Mouse (Mus musculus): ENCODE measurements around the gene Ubfd1. TPM values are rescaled to one million over a fixed set of nuclear protein-coding genes. Genes with fewer than 3 reads are reported as not detected.
A peak's percentile ranks its signal among the peaks of the same experiment; 100 is the strongest.

Ubfd1 gene
- polyA plus RNA-seq, 1 experiment = 21.1 TPM

- no peak overlapping the region for H3K4me3 ChIP-seq (replicated peaks; ENCODE audit: extremely low read depth, low read depth, low read length)
- H3K4me1 ChIP-seq (ENCODE audit: control insufficient read depth, insufficient read depth, low read length) = no peaks in the 10 kb centered on the region
- WGBS = 67% methylated on average over 4 of the region's 4 CpGs
- no peak for DNase-seq
- no peak for TF ChIP-seq CTCF (IDR thresholded peaks at IDR 0.05; ENCODE audit: insufficient read depth, low read length)
- no peak for TF ChIP-seq POLR2A (IDR thresholded peaks at IDR 0.05; ENCODE audit: borderline replicate concordance, extremely low read depth, low read depth, low read length)
These were observed 21.8 kb upstream of the Ubfd1 start for GRCm38 (mm10) chr7:122045181-122045634.

- DNase-seq = no peak
These were observed 21.3 kb upstream of the Ubfd1 start for GRCm38 (mm10) chr7:122045711-122046110.

GRCm38 (mm10) chr7:122046813-122047212 lies 20.2 kb upstream of the Ubfd1 start:
- no peak overlapping the region for H3K4me3 ChIP-seq (replicated peaks; ENCODE audit: extremely low read depth, low read depth, low read length)
- no peak for DNase-seq
- 50% methylated on average over 2 of the region's 2 CpGs for WGBS
- TF ChIP-seq CTCF (IDR thresholded peaks at IDR 0.05; ENCODE audit: insufficient read depth, low read length) (no peak), POLR2A (IDR thresholded peaks at IDR 0.05; ENCODE audit: borderline replicate concordance, extremely low read depth, low read depth, low read length) (no peak)
- H3K4me1 ChIP-seq (ENCODE audit: control insufficient read depth, insufficient read depth, low read length) = no peaks in the 10 kb centered on the region

More at GRCm38 (mm10) chr7:122045711-122046110, 21.3 kb upstream of the Ubfd1 start:
- H3K4me1 ChIP-seq (ENCODE audit: control insufficient read depth, insufficient read depth, low read length) = no peaks in the 10 kb centered on the region
- TF ChIP-seq POLR2A (IDR thresholded peaks at IDR 0.05; ENCODE audit: borderline replicate concordance, extremely low read depth, low read depth, low read length) (no peak), CTCF (IDR thresholded peaks at IDR 0.05; ENCODE audit: insufficient read depth, low read length) (no peak)
- no peak overlapping the region for H3K4me3 ChIP-seq (replicated peaks; ENCODE audit: extremely low read depth, low read depth, low read length)
- 74% methylated on average over 1 of the region's 1 CpGs for WGBS

- WGBS = 95% methylated on average over 9 of the region's 9 CpGs
- no peaks in the 10 kb centered on the region for H3K4me1 ChIP-seq (ENCODE audit: control insufficient read depth, insufficient read depth, low read length)
- DNase-seq = no peak
- TF ChIP-seq CTCF (IDR thresholded peaks at IDR 0.05; ENCODE audit: insufficient read depth, low read length) (no peak), POLR2A (IDR thresholded peaks at IDR 0.05; ENCODE audit: borderline replicate concordance, extremely low read depth, low read depth, low read length) (no peak)
- no peak overlapping the region for H3K4me3 ChIP-seq (replicated peaks; ENCODE audit: extremely low read depth, low read depth, low read length)
These were observed 18.8 kb upstream of the Ubfd1 start for GRCm38 (mm10) chr7:122048191-122048590.

- Histone ChIP-seq H3K4me3 (replicated peaks; ENCODE audit: extremely low read depth, low read depth, low read length) (no peak overlapping the region), H3K4me1 (ENCODE audit: control insufficient read depth, insufficient read depth, low read length) (no peaks in the 10 kb centered on the region)
- 55% methylated on average over 1 of the region's 1 CpGs for WGBS
- TF ChIP-seq POLR2A (IDR thresholded peaks at IDR 0.05; ENCODE audit: borderline replicate concordance, extremely low read depth, low read depth, low read length) = no peak
- TF ChIP-seq CTCF (IDR thresholded peaks at IDR 0.05; ENCODE audit: insufficient read depth, low read length) = no peak
- DNase-seq = no peak
These were observed 16.1 kb upstream of the Ubfd1 start for GRCm38 (mm10) chr7:122050834-122051233.

- H3K4me1 ChIP-seq (ENCODE audit: control insufficient read depth, insufficient read depth, low read length) = no peaks in the 10 kb centered on the region
- TF ChIP-seq CTCF (IDR thresholded peaks at IDR 0.05; ENCODE audit: insufficient read depth, low read length) = no peak
- no peak for TF ChIP-seq POLR2A (IDR thresholded peaks at IDR 0.05; ENCODE audit: borderline replicate concordance, extremely low read depth, low read depth, low read length)
- no peak overlapping the region for H3K4me3 ChIP-seq (replicated peaks; ENCODE audit: extremely low read depth, low read depth, low read length)
- WGBS = 86% methylated on average over 5 of the region's 5 CpGs
- no peak for DNase-seq
These were observed 10.3 kb upstream of the Ubfd1 start for GRCm38 (mm10) chr7:122056633-122057032.

GRCm38 (mm10) chr7:122065656-122066055 lies 1.3 kb upstream of the Ubfd1 start:
- Histone ChIP-seq H3K4me3 (replicated peaks; ENCODE audit: extremely low read depth, low read depth, low read length) (no peak overlapping the region), H3K4me1 (ENCODE audit: control insufficient read depth, insufficient read depth, low read length) (peaks cover 8% of the 10 kb centered on the region)
- WGBS = 47% methylated on average over 1 of the region's 1 CpGs
- DNase-seq = no peak
- TF ChIP-seq POLR2A (IDR thresholded peaks at IDR 0.05; ENCODE audit: borderline replicate concordance, extremely low read depth, low read depth, low read length) = no peak
- TF ChIP-seq CTCF (IDR thresholded peaks at IDR 0.05; ENCODE audit: insufficient read depth, low read length) = no peak

- peak overlapping the region; percentile 74 for H3K4me3 ChIP-seq (replicated peaks; ENCODE audit: extremely low read depth, low read depth, low read length)
- TF ChIP-seq CTCF (IDR thresholded peaks at IDR 0.05; ENCODE audit: insufficient read depth, low read length) = no peak
- TF ChIP-seq POLR2A (IDR thresholded peaks at IDR 0.05; ENCODE audit: borderline replicate concordance, extremely low read depth, low read depth, low read length) = no peak
- peaks cover 8% of the 10 kb centered on the region for H3K4me1 ChIP-seq (ENCODE audit: control insufficient read depth, insufficient read depth, low read length)
- WGBS = 8% methylated on average over 31 of the region's 31 CpGs
- no peak for DNase-seq
These were observed 652 bp upstream of the Ubfd1 start for GRCm38 (mm10) chr7:122066102-122066944.

- Histone ChIP-seq H3K4me1 (ENCODE audit: control insufficient read depth, insufficient read depth, low read length) (peaks cover 8% of the 10 kb centered on the region), H3K4me3 (replicated peaks; ENCODE audit: extremely low read depth, low read depth, low read length) (peak overlapping the region; percentile 74)
- 1% methylated on average over 58 of the region's 58 CpGs for WGBS
- no peak for DNase-seq
- TF ChIP-seq POLR2A (IDR thresholded peaks at IDR 0.05; ENCODE audit: borderline replicate concordance, extremely low read depth, low read depth, low read length) = no peak
- TF ChIP-seq CTCF (IDR thresholded peaks at IDR 0.05; ENCODE audit: insufficient read depth, low read length) = no peak
These were observed 774 bp downstream of the Ubfd1 start for GRCm38 (mm10) chr7:122067517-122068381.
